In genomic region chr12:70712322-70713024, GRCm38 (mm10) we compare ENCODE assay signal across 12 mouse cellular contexts.
DNase-seq lines count a peak whose midpoint lies in the region; ATAC-seq and TF ChIP-seq lines count a peak whose summit lies in the region.
"Had no signal": no experiment of that assay in that cellular context is flagged by ENCODE, and none has a peak within 500 bp of the region (broad histone marks: within the 10 kb centered on the region; RNA-seq: fewer than 3 reads in every experiment).

No protein-coding gene starts in this region.

- no peak for ATAC-seq in heart, embryonic 12.5 days (ENCODE audit: insufficient number of reproducible peaks, low FRiP score)
- peak; percentile 52; the same call in 1 of the 2 replicates for ATAC-seq in lung, embryonic 14.5 days (ENCODE audit: insufficient read depth)
- no peak for ATAC-seq in forebrain, embryonic 11.5 days (replicated peaks; ENCODE audit: low FRiP score)
- ATAC-seq: inflammation-experienced regulatory T-cells, adult 6 months; liver, embryonic 12.5 days had no signal

- WGBS in heart, embryonic 10.5 days, result 35% methylated on average over 5 of the region's 5 CpGs
- 31% methylated on average over 5 of the region's 5 CpGs for WGBS in heart, embryonic 12.5 days
- 10% methylated on average over 5 of the region's 5 CpGs for WGBS in lung, embryonic 14.5 days
- 89% methylated on average over 5 of the region's 5 CpGs for WGBS in macrophage (ENCODE audit: missing documents)
- 60% methylated on average over 5 of the region's 5 CpGs for WGBS in forebrain, embryonic 11.5 days

- H3K4me3 ChIP-seq in heart, embryonic 10.5 days, result no peak overlapping the region
- H3K4me3 ChIP-seq in heart, embryonic 12.5 days, result no peak overlapping the region
- no peak overlapping the region for H3K4me3 ChIP-seq in lung, embryonic 14.5 days (ENCODE audit: low read depth, low read length)
- no peak overlapping the region; a peak in 1 of 4 replicates for H3K4me3 ChIP-seq in ES-E14 (ENCODE audit: insufficient read depth in 1 of 2, low read depth in 1 of 2, low read length in 2 of 2, poor library complexity in 1 of 2, severe bottlenecking in 1 of 2)
- H3K4me3 ChIP-seq in macrophage (ENCODE audit: inconsistent target), result no peak overlapping the region
- H3K4me3 ChIP-seq in forebrain, embryonic 11.5 days (ENCODE audit: low read depth, low read length), result no peak overlapping the region
- H3K4me3 ChIP-seq: heart, embryonic 15.5 days; liver, embryonic 12.5 days had no signal

- peaks cover 21% of the 10 kb centered on the region; the same call in 1 of the 2 replicates for H3K4me1 ChIP-seq in heart, embryonic 10.5 days
- peaks cover 21% of the 10 kb centered on the region for H3K4me1 ChIP-seq in heart, embryonic 12.5 days (replicated peaks)
- H3K4me1 ChIP-seq in lung, embryonic 14.5 days (ENCODE audit: insufficient read depth), result peaks cover 24% of the 10 kb centered on the region; the same call in 1 of the 2 replicates
- peaks cover 9 to 22% of the 10 kb centered on the region in 2 experiments for H3K4me1 ChIP-seq in ES-E14 (ENCODE audit: control insufficient read depth in 2 of 2, insufficient read depth in 2 of 2, low read length in 2 of 2, poor library complexity in 1 of 2)
- H3K4me1 ChIP-seq in forebrain, embryonic 11.5 days (replicated peaks; ENCODE audit: control insufficient read depth, insufficient read depth, low read length), result no peaks in the 10 kb centered on the region

- no peak for TF ChIP-seq CTCF in lung, embryonic 14.5 days (IDR thresholded peaks at IDR 0.05; ENCODE audit: low read depth)

- DNase-seq in heart, embryonic 10.5 days (ENCODE audit: low spot score), result no peak
- peak; percentile 48 for DNase-seq in lung, embryonic 14.5 days
- no peak for DNase-seq in lung, postnatal 4 days
- peak; percentile 63 for DNase-seq in ES-E14 (ENCODE audit: low read depth, low spot score)
- no peak for DNase-seq in forebrain, embryonic 11.5 days (ENCODE audit: low spot score)
- DNase-seq in cerebellum, postnatal 10 days, result no peak
- DNase-seq: cerebellum, postnatal 14 days had no signal

- H3K9me3 ChIP-seq in heart, embryonic 10.5 days, result no peaks in the 10 kb centered on the region
- no peaks in the 10 kb centered on the region for H3K9me3 ChIP-seq in heart, embryonic 12.5 days (replicated peaks)
- H3K9me3 ChIP-seq in lung, embryonic 14.5 days (ENCODE audit: low read depth, low read length), result no peaks in the 10 kb centered on the region
- no peaks in the 10 kb centered on the region for H3K9me3 ChIP-seq in ES-E14 (ENCODE audit: control insufficient read depth, insufficient read depth, low read depth, low read length)
- H3K9me3 ChIP-seq in forebrain, embryonic 11.5 days (ENCODE audit: control insufficient read depth, low read length), result no peaks in the 10 kb centered on the region
- H3K9me3 ChIP-seq: heart, embryonic 15.5 days; liver, embryonic 12.5 days had no signal

- no peak overlapping the region for H3K9ac ChIP-seq in heart, embryonic 12.5 days
- no peak overlapping the region for H3K9ac ChIP-seq in lung, embryonic 14.5 days
- H3K9ac ChIP-seq in ES-E14 (ENCODE audit: insufficient read depth, low read depth, low read length, poor library complexity, severe bottlenecking), result no peak overlapping the region
- no peak overlapping the region for H3K9ac ChIP-seq in forebrain, embryonic 11.5 days (ENCODE audit: low read length)
- H3K9ac ChIP-seq: heart, embryonic 15.5 days; liver, embryonic 12.5 days had no signal

- no peak overlapping the region for H3K4me2 ChIP-seq in heart, embryonic 12.5 days
- H3K4me2 ChIP-seq in lung, embryonic 14.5 days, result no peak overlapping the region
- H3K4me2 ChIP-seq in forebrain, embryonic 11.5 days (ENCODE audit: low read depth, low read length, severe bottlenecking), result no peak overlapping the region
- H3K4me2 ChIP-seq: heart, embryonic 15.5 days had no signal

- no peaks in the 10 kb centered on the region for H3K79me2 ChIP-seq in macrophage (ENCODE audit: inconsistent target)

- H3K36me3 ChIP-seq in heart, embryonic 10.5 days, result no peaks in the 10 kb centered on the region
- H3K36me3 ChIP-seq in heart, embryonic 12.5 days, result no peaks in the 10 kb centered on the region
- H3K36me3 ChIP-seq in lung, embryonic 14.5 days (ENCODE audit: insufficient read depth), result no peaks in the 10 kb centered on the region
- H3K36me3 ChIP-seq in ES-E14 (ENCODE audit: control insufficient read depth, insufficient read depth, low read length, poor library complexity, severe bottlenecking) (no peaks in the 10 kb centered on the region), macrophage (ENCODE audit: inconsistent target) (no peaks in the 10 kb centered on the region)
- no peaks in the 10 kb centered on the region for H3K36me3 ChIP-seq in forebrain, embryonic 11.5 days (ENCODE audit: control insufficient read depth, insufficient read depth, low read length)
- H3K36me3 ChIP-seq: heart, embryonic 15.5 days; liver, embryonic 12.5 days had no signal

- in situ Hi-C loops in ES-E14 (cut with MboI; ENCODE audit: low sequenced_read_pairs in 2 of 2, unreplicated experiment in 2 of 2), result no loop called here

- no peaks in the 10 kb centered on the region for H3K27me3 ChIP-seq in heart, embryonic 10.5 days (ENCODE audit: insufficient read depth, poor library complexity, severe bottlenecking)
- H3K27me3 ChIP-seq in heart, embryonic 12.5 days (replicated peaks), result no peaks in the 10 kb centered on the region
- H3K27me3 ChIP-seq in lung, embryonic 14.5 days (ENCODE audit: insufficient read depth, low read length), result no peaks in the 10 kb centered on the region
- no peaks in the 10 kb centered on the region for H3K27me3 ChIP-seq in forebrain, embryonic 11.5 days (ENCODE audit: control insufficient read depth, insufficient read depth, low read length)
- H3K27me3 ChIP-seq: heart, embryonic 15.5 days; liver, embryonic 12.5 days had no signal

- peak overlapping the region; percentile 36; the same call in 1 of the 2 replicates for H3K27ac ChIP-seq in heart, embryonic 10.5 days
- H3K27ac ChIP-seq in heart, embryonic 12.5 days (ENCODE audit: poor library complexity, severe bottlenecking), result no peak overlapping the region
- peak overlapping the region; percentile 72 for H3K27ac ChIP-seq in lung, embryonic 14.5 days (ENCODE audit: low read depth)
- H3K27ac ChIP-seq in ES-E14 (ENCODE audit: insufficient read depth, low read depth, low read length, poor library complexity, severe bottlenecking) (peak overlapping the region; percentile 81), macrophage (peak overlapping the region; percentile 85)
- H3K27ac ChIP-seq in forebrain, embryonic 11.5 days (ENCODE audit: low read depth, low read length), result no peak overlapping the region
- H3K27ac ChIP-seq: heart, embryonic 15.5 days; liver, embryonic 12.5 days had no signal

TF ChIP-seq in ES-E14, 5 proteins besides CTCF, POLR2A, EP300 and RAD21:
- TF ChIP-seq ZNF384 (IDR thresholded peaks at IDR 0.05; ENCODE audit: low read depth, low read length), result no peak
- TF ChIP-seq CHD2 (IDR thresholded peaks at IDR 0.05; ENCODE audit: low read depth, low read length), result peak; percentile 64

Comparison
In these comparisons a context has a peak if more than half of its experiments do, and no peak if none do; other contexts are left out.
1. DNase-seq: peak in lung, embryonic 14.5 days (single experiment) and ES-E14 (single experiment); none in heart, embryonic 10.5 days (single experiment), lung, postnatal 4 days (0 of 2), forebrain, embryonic 11.5 days (single experiment) and cerebellum, postnatal 10 days (0 of 2).
2. H3K27ac ChIP-seq: peak in heart, embryonic 10.5 days (single experiment), lung, embryonic 14.5 days (single experiment), ES-E14 (single experiment) and macrophage (single experiment); none in heart, embryonic 12.5 days (single experiment) and forebrain, embryonic 11.5 days (single experiment).